Mouse (Mus musculus) heart, postnatal 36 days (tissue): Measurements from ENCODE around the gene Bst1. TPM values are rescaled to one million over a fixed set of nuclear protein-coding genes. Genes with fewer than 3 reads are reported as not detected.

Source experiments
- DNase-seq, 2 experiments: peaks; one replicate each; pipeline ENCODE4 v3.0.0; 2021 to 2022
- intact Hi-C: fragments of 180-260 bp; cut with DNase I; formaldehyde crosslinking; loops from one replicate; pipeline ENCODE4 v1.15.1; 2025
- total RNA-seq, 2 experiments: library from RNA; stranded (reverse); gene quantifications; 2 replicates each; pipeline ENCODE4 v1.2.3; 2021

The Bst1 gene
- total RNA-seq, 2 experiments from 2014 or later, result 1.7 to 3.7 TPM

GRCm38 (mm10) chr5:43807744-43808696, 10.7 kb upstream of the Bst1 start:
- intact Hi-C loops, result no loop called here
- DNase-seq, result peak; percentile 77 to 78

GRCm38 (mm10) chr5:43810427-43811062, 8.1 kb upstream of the Bst1 start:
- intact Hi-C loops, result no loop called here
- no peak for DNase-seq

- intact Hi-C loops, result no loop called here
- DNase-seq, result no peak
Measured at GRCm38 (mm10) chr5:43814536-43814935, 4.1 kb upstream of the Bst1 start.

GRCm38 (mm10) chr5:43815769-43816168, 2.9 kb upstream of the Bst1 start:
- intact Hi-C loops, result no loop called here

GRCm38 (mm10) chr5:43820785-43821184, 2.1 kb downstream of the Bst1 start:
- intact Hi-C loops, result no loop called here

More at GRCm38 (mm10) chr5:43815769-43816168, 2.9 kb upstream of the Bst1 start:
- no peak for DNase-seq

GRCm38 (mm10) chr5:43821538-43821937, 2.9 kb downstream of the Bst1 start, which contains the start of gene Fbxl5:
Gene Fbxl5, minus strand, starts transcription at chr5:43821638.
- intact Hi-C loops, result no loop called here
- no peak for DNase-seq

More at GRCm38 (mm10) chr5:43820785-43821184, 2.1 kb downstream of the Bst1 start:
- DNase-seq, result no peak

GRCm38 (mm10) chr5:43822199-43822598, 3.5 kb downstream of the Bst1 start:
- no peak for DNase-seq
- intact Hi-C loops, result no loop called here

- DNase-seq, result no peak
- intact Hi-C loops, result no loop called here
Measured at GRCm38 (mm10) chr5:43822824-43823223, 4.1 kb downstream of the Bst1 start.

- DNase-seq, result no peak
- intact Hi-C loops, result no loop called here
Measured at GRCm38 (mm10) chr5:43824580-43824979, 5.9 kb downstream of the Bst1 start.

GRCm38 (mm10) chr5:43826883-43827282, 8.2 kb downstream of the Bst1 start:
- no peak for DNase-seq
- intact Hi-C loops, result no loop called here

GRCm38 (mm10) chr5:43827366-43827765, 8.7 kb downstream of the Bst1 start:
- intact Hi-C loops, result no loop called here
- DNase-seq, result no peak

- no peak for DNase-seq
- intact Hi-C loops, result loop anchor here (10.0 kb wide), 1 partner anchor 428 kb away; no protein-coding TSS in a partner anchor
Measured at GRCm38 (mm10) chr5:43836590-43836989, 17.9 kb downstream of the Bst1 start.

GRCm38 (mm10) chr5:43837372-43837771, 18.7 kb downstream of the Bst1 start:
- intact Hi-C loops, result loop anchor here (10.0 kb wide), 1 partner anchor 427 kb away; no protein-coding TSS in a partner anchor
- DNase-seq, result peak in 1 of 2 experiments; percentile 52

- intact Hi-C loops, result loop anchor here (5.0 kb wide), 3 partner anchors 51 to 206 kb away; no protein-coding TSS in a partner anchor
- peak; percentile 50 to 58 for DNase-seq
Measured at GRCm38 (mm10) chr5:43841144-43842010, 22.7 kb downstream of the Bst1 start.

GRCm38 (mm10) chr5:43842011-43842285, 23.3 kb downstream of the Bst1 start:
- intact Hi-C loops, result loop anchor here (5.0 kb wide), 3 partner anchors 50 to 205 kb away; no protein-coding TSS in a partner anchor
- DNase-seq, result no peak

- no peak for DNase-seq
- intact Hi-C loops, result loop anchor here (5.0 kb wide), 3 partner anchors 50 to 205 kb away; no protein-coding TSS in a partner anchor
Measured at GRCm38 (mm10) chr5:43842576-43843155, 24.0 kb downstream of the Bst1 start.

GRCm38 (mm10) chr5:43845083-43845482, 26.4 kb downstream of the Bst1 start:
- DNase-seq, result peak in 1 of 2 experiments; percentile 28
- intact Hi-C loops, result no loop called here

GRCm38 (mm10) chr5:43845646-43846045, 27.0 kb downstream of the Bst1 start:
- intact Hi-C loops, result no loop called here

GRCm38 (mm10) chr5:43846227-43846626, 27.5 kb downstream of the Bst1 start:
- intact Hi-C loops, result no loop called here
- DNase-seq, result no peak

More at GRCm38 (mm10) chr5:43845646-43846045, 27.0 kb downstream of the Bst1 start:
- DNase-seq, result no peak

GRCm38 (mm10) chr5:43847555-43847954, 28.9 kb downstream of the Bst1 start:
- intact Hi-C loops, result no loop called here
- no peak for DNase-seq
